Mouse (Mus musculus) induced T-regulatory cell, adult 2 months (primary cell): Measurements from ENCODE around the gene Colgalt2.

Source experiments
- DNase-seq: peaks from one replicate; pipeline ENCODE4 v3.0.0-alpha.2; 2012; ENCODE audit warnings: low read depth

Colgalt2 gene

DNA sequence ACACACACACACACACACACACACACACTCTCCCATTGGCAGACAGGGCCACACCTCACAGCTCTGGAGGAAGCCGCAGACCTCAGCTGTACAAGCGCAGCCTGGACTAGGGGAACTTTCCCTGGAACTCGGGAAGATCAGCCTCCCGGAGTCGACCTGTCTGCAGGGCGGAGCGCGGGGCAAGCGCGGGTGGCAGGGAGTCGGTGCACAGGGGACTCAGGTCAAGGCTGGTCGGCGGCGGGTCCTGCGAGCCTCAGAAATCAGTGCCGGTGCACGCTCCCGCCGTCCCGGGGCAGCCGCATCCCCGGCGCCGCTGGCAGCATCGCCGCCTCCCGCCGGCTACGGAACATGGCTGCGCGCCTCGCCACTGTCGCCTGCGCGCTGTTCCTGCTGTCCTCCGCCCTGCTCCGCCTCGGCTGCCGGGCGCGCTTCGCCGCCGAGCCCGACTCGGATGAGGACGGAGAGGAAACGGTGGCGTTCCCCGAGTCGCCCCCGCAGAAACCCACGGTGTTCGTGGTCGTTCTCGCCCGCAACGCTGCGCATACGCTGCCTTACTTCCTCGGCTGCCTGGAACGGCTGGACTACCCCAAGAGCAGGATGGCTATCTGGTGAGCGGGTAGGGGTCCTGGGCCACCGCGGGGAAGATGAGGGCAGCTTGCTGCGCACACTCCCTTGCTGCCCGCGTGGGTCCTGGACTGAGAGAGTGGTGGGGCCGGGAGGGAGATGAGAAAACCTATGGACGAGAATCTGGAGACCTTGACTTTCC is at the start of gene Colgalt2:
Gene Colgalt2, plus strand, starts transcription at position 41 of the 766 bp plus-strand sequence.
- peak; percentile 32 for DNase-seq

DNA sequence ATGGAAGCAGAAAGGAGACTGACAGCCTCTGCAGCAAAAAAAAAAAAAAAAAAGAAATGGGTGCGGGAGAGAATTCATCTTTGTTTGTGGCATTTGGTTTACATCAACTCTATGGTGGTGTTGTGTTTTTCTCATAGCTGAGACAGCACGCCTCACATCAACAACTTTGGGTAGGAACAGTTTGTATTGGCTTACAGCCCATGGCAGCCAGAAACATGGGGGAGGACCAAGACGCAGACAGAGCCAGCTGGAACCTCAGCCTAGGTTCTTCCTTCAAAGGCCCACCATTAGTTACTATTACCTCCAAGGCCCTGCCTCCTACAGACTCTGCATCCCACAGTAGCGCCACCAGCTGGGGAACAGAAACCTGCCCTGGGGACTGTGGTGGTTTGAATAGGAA is 42.9 kb upstream of the Colgalt2 start:
- DNase-seq, result no peak

DNA sequence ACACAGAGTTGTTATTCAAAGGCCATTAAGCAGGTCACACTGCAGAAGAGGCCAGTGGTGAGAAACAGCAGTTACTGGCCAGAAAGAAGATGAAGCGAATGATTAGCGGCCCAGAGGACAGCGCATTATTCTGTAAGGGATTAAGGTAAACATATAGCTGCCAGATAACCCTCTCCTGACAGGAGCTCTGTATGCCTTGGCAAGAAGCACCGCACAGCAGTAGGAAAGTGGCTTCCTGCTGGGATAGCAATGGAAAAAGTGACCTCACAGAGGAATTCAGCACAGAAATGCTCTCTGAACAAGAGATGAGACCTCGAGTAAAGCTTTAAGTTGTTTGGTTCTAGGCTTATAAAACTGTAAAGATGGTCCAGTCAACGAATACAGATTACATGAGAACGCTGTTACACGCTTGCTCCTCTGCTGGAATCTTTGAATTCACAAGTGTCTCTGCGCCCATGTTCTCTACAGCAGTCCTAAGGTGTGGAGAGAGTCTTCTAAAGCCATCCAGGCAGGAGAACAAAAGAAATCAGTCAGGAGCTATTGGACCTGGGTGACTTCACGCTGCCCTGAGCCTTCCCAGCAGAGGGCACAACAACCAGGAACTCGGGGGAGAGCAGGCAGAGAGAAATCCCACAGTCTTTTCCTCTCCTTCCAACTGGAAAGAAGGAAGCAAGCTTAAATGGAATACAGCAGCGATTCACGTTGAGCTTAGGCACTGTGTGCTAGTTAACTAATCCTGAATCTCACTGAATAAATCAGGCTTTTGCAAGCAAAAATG is 31.1 kb upstream of the Colgalt2 start:
- DNase-seq, result no peak

DNA sequence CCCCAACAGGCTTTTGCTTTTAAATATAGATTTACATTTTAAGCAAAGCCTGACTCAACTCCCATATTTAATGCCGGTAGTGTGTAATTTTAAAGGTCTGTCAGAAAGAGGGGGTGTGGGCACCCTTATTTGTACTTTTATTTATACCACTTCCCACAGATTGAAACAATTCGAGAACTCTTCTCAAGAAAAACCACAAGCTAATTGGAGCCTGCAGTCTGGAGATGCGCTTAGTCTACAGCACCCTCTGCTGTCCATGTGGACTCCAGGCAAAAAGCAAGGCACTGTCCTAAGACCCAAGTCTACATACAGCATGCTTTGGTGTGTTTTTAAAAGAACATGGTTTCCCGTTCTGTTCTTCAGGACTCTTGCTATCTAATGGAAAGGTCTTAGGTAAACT is 30.5 kb upstream of the Colgalt2 start:
- DNase-seq, result peak; percentile 74

DNA sequence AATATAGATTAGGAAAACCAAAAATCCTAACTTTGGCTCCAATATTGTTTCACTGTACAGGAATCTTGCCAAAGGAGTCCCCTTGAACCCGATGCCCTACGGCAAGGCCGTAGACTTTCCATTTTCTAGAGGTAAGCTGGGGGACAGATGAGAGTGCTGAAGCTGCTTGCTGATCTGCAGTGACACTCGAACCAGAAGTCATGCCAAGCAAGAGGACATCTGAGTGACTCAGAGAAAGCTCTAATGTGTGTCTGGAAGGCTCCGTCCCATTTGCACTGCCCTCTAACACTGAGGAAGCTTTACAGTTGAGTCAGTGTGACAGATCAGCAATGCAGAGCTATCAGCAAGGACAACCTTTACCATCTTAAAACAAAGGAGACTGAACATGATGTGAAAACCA is 21.3 kb upstream of the Colgalt2 start:
- no peak for DNase-seq

DNA sequence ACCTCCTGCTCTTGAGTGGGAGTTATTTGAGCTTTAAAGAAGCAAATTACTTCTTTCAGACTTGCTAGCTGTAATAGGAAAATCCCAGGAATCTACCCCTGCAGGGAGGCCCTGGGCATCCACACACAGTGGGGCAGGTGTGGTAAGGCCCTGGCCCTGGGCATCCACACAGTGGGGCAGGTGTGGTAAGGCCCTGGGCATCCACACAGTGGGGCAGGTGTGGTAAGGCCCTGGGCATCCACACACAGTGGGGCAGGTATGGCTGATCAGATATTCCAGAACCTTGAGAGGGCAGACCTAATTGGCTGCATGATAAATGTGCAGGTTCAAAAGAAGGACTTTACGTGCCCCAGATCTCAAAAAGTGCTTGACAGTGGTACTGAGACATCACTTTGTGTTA is 15.0 kb upstream of the Colgalt2 start:
- no peak for DNase-seq

DNA sequence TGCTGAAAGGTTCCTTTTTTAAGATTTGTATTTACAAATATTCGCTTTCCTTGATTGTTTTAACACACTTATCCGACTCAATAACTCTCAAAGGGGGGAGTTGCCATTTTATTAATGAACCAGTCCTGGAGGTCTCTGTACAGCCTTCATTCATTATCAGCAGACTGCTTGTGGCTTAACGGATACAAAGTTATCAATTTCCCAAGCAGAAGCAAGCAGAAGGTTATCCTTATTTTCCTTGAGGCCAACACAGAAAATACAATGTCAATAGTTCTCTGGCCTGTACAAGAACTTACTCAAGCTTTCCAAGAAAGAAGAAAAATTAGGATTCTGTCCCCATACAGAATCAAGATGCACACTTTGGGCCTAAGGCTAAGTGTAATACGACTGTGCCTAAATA is 13.9 kb upstream of the Colgalt2 start:
- peak; percentile 23 for DNase-seq

DNA sequence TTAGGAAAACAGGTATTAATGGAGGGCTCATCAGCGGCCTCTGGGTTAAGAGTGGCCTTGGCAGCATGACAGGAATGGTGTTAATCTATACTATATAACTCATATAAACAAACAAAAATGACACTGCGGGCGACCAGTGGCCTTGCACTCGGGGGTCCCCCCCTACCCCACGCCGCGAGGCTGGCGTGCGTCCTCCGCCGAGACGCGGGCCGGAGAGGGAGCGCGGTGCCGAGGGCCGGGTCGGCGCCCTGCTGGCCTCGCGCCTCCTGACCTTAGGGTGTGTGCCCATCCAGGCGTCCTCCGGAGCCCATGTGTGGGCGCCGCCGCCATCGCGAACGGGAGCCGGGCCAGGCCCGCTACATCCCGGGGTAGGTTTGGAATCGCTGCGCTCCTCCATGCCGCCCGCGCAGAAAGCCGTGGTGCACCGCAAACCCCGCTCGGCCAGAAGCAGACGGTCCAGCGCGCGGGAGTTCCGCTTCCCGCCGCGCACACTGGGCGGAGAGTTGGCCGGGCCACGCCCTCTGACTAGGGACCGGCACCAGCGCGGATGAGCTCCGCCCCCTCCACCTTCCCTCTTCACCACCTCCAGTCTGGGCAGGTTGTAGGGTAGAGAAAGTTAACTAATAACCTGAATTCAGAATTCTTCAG is 13.3 kb upstream of the Colgalt2 start, which contains the start of gene Tsen15:
Gene Tsen15, minus strand, starts transcription at position 501 of the 648 bp plus-strand sequence.
- DNase-seq, result peak; percentile 82

DNA sequence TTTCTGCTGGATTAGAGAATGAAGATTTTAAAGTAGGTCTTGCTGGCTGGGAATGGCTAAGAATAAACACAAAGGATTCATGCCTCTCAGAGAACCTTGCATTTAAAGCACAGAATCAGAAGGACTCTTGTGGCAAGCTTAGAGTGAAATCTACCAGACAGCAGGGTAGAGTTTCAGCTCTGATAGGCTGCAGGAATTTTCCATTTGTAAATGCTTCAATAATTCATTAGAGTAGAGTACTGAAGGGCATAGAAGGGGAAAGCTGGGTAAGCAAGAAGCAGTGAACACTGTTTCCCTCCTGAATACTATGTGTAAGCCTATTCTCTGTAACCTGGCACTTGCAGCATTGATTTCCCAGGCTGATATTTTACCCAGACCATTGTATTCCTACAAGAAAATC is 10.4 kb upstream of the Colgalt2 start:
- DNase-seq, result no peak

DNA sequence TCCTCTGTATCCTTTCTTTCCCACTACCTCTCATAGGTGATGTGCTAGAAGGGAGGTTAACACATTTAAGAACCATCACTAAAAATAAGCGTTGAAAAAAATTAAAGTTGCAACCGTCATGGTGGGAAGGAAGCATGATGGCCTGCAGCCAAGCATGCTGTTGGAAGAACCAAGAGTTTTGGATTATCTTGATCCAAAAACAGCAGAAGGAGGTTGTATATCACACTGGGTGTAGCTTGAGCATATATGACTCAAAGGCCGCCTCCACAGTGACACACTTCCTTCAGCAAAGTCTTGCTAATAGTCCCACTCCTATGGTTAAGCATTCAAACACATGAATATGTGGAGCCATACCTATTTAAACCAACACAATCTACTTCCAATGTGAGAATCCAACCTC is 5.5 kb upstream of the Colgalt2 start:
- DNase-seq, result no peak

DNA sequence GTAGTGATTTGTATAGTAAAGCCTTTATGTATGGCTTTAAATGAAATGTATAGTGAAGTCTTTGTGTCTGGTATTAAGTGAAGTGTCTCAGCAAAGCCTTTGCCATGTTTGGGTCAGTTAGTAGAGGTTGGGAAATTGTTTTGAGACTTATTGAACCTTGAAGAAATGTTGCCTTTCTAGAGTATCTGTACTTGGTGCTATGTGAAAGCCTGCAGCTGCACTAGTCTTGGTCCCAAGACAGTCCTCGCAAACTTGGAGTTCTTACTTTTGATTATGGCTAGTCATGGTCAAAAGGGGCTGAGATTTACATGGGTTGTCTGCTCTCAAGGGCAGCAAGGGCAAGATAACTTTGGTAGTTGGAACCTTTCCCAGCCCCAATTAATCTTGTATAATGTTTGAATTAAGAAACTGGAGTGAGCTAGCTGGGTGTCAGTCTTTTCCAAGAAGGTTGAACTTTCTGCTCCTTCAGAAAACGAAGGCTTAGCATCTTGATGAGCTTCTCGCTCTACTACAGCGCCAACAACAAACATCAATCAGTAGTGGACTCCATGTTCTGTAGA is 4.6 kb upstream of the Colgalt2 start:
- no peak for DNase-seq

DNA sequence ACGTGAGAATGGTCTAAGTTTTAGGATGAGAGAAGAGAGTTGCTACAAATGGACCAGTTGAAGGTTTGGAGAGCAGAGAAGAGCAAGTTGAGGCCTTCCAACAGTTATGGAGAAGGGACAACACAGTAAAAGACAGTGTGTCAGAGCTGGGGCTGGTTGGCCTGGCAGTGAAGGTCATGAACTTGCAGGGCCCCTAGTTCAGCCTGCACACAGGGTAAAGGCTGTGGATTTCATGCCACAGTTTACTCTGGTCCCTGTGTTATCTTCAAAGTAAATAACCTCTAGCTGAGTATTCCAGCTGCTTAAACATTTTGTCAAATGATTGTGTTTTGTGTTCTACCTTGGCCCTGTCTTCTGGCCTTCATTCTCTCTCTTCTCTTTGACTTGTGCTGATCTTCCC is 922 bp upstream of the Colgalt2 start:
- DNase-seq, result no peak

DNA sequence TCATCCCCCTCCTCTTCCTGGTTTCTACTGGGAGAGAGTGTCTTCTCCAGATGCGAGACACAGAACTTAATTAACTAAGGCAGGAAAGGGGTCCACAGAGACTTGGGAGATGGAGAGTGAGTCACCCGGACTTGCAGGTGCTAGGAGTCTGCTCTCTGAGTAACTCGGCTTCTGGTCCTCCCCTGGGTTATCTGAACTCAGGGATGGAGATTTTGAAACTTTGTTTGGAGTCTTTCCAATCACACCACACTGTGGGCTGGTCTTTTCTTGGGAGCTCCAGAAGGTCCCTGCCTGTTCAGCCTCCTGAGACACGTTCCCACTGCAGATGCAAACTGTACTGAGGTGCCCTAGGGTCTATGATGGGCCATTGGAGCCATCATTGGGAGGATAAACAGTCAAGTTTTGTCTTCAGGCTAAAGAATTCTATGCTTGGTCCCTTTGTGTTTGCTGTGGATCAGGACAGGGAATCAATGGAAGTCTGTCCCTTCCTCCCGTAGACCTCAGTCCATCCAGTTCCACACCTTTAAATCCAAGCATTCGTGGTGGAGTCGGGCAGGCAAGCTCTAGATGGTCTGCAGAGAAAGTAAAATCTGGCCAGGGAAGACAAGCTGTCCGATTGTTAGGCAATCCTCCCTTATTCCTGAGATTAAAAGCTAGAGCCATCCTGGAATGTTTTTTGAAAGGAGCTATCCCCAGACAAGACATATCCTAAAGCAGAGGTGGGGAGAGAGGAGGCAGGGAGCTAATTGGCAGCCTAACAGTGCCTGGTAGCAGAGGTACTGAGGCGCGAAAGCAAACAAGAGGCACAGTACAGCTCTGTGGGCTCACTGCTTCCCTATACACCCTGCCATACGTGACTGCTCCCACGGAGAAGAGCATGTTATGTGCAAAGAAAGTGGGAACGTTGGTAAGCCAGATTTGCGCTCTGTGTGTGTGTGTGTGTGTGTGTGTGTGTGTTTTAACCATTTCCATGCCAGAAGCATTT is 1.2 kb downstream of the Colgalt2 start:
- no peak for DNase-seq

DNA sequence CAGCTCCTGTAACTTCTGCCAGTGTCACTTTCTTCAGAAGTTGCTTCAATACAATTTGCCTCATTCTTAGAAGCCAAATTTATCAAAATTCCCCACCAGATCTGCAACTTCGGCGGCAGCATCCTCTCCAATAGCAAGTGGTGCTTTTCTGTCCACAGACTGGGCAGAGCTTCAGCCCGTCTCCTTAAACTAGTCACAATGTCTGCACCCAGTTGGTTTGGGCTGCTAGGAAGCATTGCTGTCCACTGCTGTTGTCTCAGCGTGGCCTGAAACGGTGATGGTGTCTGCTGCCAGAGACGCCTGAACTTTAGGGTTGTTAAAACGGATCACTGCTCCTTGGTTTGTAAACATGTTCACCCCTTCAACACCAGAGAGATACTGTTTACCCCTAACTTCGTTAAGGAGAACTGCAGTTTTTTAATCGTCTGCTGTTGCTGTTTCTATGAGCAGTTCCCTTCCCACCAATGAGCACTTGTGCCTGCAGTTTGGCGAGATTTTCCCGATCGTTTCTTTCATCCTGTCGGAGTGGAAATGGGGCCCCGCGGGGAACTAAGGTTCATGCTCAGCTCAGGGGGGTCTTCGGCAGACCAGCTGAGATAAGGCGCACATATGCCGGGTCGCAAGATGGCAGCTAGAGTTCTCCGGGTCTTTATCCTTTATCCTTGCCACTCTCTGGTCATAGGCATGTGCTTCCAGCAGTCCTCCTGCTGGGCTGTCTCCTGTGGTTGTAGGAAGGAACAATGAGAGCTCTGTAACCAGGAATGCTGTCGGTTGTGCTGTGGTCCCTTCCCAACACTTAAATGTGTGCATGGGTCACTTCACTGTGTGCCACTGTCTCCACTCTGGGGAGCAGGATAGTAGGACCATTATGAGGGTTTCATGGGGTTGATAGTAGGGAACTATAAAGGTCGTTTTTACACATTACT is 7.7 kb downstream of the Colgalt2 start:
- DNase-seq, result no peak

DNA sequence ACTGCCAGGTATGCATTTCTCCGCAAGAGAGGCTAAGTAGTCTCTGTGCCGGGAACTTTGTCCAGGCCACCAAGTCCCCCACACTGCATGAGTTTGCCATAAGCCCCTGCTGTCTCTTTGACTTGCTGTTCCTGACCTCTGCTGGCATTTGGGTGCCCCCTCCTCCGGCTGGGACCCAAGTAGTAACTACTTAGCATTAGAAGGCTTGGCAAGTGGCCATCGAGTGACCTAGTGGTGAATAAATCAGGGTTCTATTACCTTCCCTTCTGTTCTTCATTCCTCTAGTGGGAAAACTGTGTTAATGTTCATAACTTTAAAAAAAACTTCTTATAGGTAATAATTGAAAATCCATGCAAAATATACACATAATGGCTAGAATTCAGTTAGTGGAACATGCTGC is 9.7 kb downstream of the Colgalt2 start:
- no peak for DNase-seq

DNA sequence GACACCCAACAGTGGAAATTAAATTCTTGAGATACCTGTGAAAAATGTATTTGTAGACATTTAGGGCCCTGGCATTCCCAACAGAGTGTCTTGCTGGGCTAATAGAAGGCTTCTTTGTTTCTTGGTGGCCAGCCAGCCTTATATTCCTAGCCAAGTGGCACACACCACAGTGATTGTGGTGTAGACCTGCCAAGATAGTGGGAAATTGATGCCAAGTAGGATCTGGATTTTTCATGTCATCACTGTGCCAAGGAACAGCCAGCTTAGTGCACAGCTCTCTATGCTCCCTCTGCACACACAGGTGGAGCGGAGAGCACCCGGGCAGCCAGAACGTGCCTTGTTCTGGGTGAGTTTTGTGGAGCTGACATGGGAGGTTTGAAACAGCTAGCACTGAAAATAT is 11.0 kb downstream of the Colgalt2 start:
- DNase-seq, result no peak

DNA sequence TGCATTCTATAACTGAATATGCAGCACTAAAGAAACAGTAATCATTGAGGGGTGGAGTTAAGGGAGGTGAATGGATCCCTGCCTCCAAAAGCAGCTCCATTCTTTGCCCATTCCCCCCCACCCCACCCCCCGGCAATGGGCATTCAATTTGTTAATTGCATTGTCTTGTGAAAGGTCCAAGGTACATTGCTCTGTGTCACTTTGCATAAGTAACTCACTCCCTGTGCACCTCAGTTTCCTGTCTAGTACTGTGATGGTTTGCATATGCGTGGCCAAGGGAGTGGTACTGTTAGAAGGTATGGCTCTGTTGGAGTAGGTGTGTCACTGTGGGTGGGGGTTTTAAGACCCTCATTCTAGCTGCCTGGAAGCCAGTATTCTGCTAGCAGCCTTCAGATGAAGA is 13.5 kb downstream of the Colgalt2 start:
- DNase-seq, result no peak

DNA sequence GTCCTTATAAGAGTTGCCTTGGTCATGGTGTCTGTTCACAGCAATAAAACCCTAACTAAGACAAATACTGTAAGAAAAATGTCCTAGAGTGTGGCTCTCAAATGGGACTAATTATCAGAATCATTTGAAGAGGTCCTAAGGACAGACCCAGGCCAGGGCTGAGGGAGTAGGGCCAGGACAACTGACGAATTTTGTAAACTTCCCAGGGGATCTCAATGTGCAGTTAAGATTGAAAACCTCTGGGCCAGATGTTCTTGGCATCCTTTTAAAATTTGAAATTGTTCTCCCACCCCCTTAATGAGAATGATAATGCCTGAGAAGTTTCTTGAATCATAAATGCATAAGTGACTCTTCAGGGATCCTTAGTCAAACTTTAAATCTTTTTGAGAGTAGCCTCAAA is 14.3 kb downstream of the Colgalt2 start:
- DNase-seq, result no peak

DNA sequence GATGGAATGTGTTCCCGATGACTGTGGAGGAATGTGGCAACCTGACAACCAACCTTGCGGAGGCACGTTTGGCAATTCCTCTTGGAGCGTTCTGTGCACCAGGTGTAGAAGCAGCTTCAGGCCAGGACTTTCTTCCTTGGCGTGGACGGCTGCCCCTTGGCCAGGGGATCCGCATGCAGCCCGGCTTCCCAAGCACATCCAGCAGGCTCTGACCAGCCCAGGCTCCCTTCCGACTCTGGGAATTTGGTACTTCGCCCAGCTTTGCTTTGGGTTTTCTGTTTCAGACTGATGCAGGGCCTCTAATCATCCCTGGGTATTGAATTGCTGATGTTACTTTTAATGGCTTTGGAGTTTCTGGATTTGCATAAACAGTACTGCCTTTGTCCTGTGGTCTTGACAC is 14.8 kb downstream of the Colgalt2 start:
- DNase-seq, result no peak

DNA sequence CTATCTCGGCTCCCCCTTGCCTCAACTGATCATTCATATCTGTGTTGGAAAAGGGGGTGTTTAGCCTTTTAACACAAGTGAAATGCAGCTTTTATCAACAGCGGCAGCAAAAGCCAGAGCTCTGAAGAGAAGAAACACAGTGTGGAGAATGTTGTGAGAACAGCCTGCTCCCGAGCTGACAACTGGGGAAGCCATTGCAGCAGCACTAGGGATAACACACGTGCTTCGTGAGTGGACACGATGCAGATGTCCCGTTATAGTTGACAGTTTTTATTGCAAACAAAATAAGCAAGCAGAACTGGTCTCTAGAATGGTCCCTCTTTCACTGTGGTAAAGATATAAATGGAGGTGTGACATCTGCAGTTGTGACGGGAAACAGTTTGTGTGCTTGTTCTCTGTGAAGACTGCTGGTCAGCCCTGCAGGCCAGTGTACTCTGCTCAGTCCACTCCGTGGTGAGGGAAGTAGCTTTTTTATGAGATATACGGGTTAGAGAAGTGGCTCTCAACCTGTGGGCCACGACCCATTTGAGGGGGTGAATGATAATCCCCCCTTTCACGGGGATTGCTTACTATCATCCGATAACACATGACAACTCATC is 16.8 kb downstream of the Colgalt2 start:
- DNase-seq, result no peak
